Comparison of ENCODE assay signal across 12 mouse cellular contexts in the genomic region with DNA sequence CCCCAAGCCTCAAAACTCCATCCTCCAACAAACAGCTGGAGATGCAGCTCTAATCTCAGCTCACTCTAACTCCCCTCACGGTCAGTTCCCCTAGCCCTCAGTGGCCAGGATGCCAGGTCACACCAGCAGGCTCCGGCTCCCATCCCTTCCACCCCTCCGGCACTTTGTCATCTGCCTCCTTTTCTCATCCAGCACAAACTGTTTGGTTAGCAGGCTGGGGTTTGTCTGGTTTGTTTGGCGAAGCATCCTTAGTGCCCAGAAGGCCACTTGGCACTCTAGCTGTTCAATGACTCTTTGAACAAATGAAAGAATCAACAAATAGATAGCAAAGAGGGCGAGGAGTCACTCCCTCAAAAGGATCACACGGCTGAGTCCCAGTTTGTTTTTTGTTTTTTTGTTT.
DNase-seq lines count a peak whose midpoint lies in the region; ATAC-seq and TF ChIP-seq lines count a peak whose summit lies in the region.
"Had no signal": no experiment of that assay in that cellular context is flagged by ENCODE, and none has a peak within 500 bp of the region (broad histone marks: within the 10 kb centered on the region; RNA-seq: fewer than 3 reads in every experiment).

No protein-coding gene starts in this region.

- ATAC-seq in heart, embryonic 14.5 days (ENCODE audit: insufficient number of reproducible peaks, insufficient read depth, low FRiP score, low read depth): no peak
- ATAC-seq: Patski had no signal

- no peaks in the 10 kb centered on the region for H3K27me3 ChIP-seq in heart, embryonic 14.5 days (ENCODE audit: control insufficient read depth, insufficient read depth, low read length)
- no peaks in the 10 kb centered on the region for H3K27me3 ChIP-seq in thymus, adult 2 months (ENCODE audit: control insufficient read depth, insufficient read depth, low read length)
- H3K27me3 ChIP-seq: embryonic facial prominence, embryonic 13.5 days; liver, embryonic 13.5 days; Patski; stomach, embryonic 15.5 days had no signal

- peak overlapping the region; percentile 49; the same call in 1 of the 2 replicates for H3K27ac ChIP-seq in layer of hippocampus, adult 2 months
- H3K27ac ChIP-seq in heart, embryonic 14.5 days (replicated peaks in 1 of 2; ENCODE audit: control insufficient read depth in 1 of 2, insufficient read depth in 1 of 2, low read depth in 2 of 2, low read length in 2 of 2): peak overlapping the region; percentile 89 to 94
- H3K27ac ChIP-seq in thymus, adult 2 months (ENCODE audit: control insufficient read depth, insufficient read depth, low read length): no peak overlapping the region
- H3K27ac ChIP-seq: liver, embryonic 13.5 days had no signal

- no peak overlapping the region for H3K4me2 ChIP-seq in heart, embryonic 14.5 days (ENCODE audit: low read length)
- H3K4me2 ChIP-seq: embryonic facial prominence, embryonic 13.5 days; liver, embryonic 13.5 days; stomach, embryonic 15.5 days had no signal

- DNase-seq in cerebellum, adult 11-12 months: peak; percentile 58
- DNase-seq in cerebellum, postnatal 36 days: no peak
- no peak for DNase-seq in layer of hippocampus, adult 2 months (ENCODE audit: low spot score in 2 of 2)
- no peak for DNase-seq in layer of hippocampus, postnatal 10 days (ENCODE audit: low spot score in 2 of 2)
- peak; percentile 71 for DNase-seq in Muller cell, postnatal 12 days (ENCODE audit: inconsistent ontology term)
- DNase-seq in thymus, postnatal 0 days (ENCODE audit: low spot score): no peak
- DNase-seq in thymus, adult 2 months: no peak
- DNase-seq: liver, embryonic 13.5 days had no signal

- H3K9ac ChIP-seq in heart, embryonic 14.5 days (ENCODE audit: low read length): peak overlapping the region; percentile 35; the same call in 1 of the 2 replicates
- H3K9ac ChIP-seq: embryonic facial prominence, embryonic 13.5 days; liver, embryonic 13.5 days; stomach, embryonic 15.5 days had no signal

- no peak for TF ChIP-seq POLR2A in thymus, adult 2 months (IDR thresholded peaks at IDR 0.05; ENCODE audit: control insufficient read depth, extremely low read depth, insufficient read depth, low read length, poor library complexity)

- peaks cover 55 to 76% of the 10 kb centered on the region in 2 experiments for H3K4me1 ChIP-seq in heart, embryonic 14.5 days (ENCODE audit: control insufficient read depth in 2 of 2, insufficient read depth in 2 of 2, low read length in 2 of 2)
- peaks cover 9% of the 10 kb centered on the region for H3K4me1 ChIP-seq in thymus, adult 2 months (replicated peaks; ENCODE audit: control insufficient read depth, insufficient read depth, low read length)

- no peaks in the 10 kb centered on the region for H3K36me3 ChIP-seq in heart, embryonic 14.5 days (ENCODE audit: control insufficient read depth, insufficient read depth, low read length)
- no peaks in the 10 kb centered on the region for H3K36me3 ChIP-seq in thymus, adult 2 months (ENCODE audit: control insufficient read depth, insufficient read depth, low read length)
- H3K36me3 ChIP-seq: liver, embryonic 13.5 days; stomach, embryonic 15.5 days had no signal

- no peak overlapping the region for H3K4me3 ChIP-seq in layer of hippocampus, adult 2 months
- H3K4me3 ChIP-seq in heart, embryonic 14.5 days (ENCODE audit: control insufficient read depth in 1 of 2, insufficient read depth in 1 of 2, low read depth in 1 of 2, low read length in 2 of 2): no peak overlapping the region
- no peak overlapping the region for H3K4me3 ChIP-seq in thymus, adult 2 months (ENCODE audit: control insufficient read depth, insufficient read depth, low read length)
- H3K4me3 ChIP-seq: embryonic facial prominence, embryonic 13.5 days; liver, embryonic 13.5 days; stomach, embryonic 15.5 days had no signal

- no peaks in the 10 kb centered on the region for H3K9me3 ChIP-seq in heart, embryonic 14.5 days (ENCODE audit: control insufficient read depth, low read length)
- H3K9me3 ChIP-seq: embryonic facial prominence, embryonic 13.5 days; liver, embryonic 13.5 days; stomach, embryonic 15.5 days had no signal

- no peak for TF ChIP-seq CTCF in layer of hippocampus, adult 2 months (conservative IDR thresholded peaks at IDR 0.05)
- no peak for TF ChIP-seq CTCF in thymus, adult 2 months (IDR thresholded peaks at IDR 0.05; ENCODE audit: borderline replicate concordance, control insufficient read depth, extremely low read depth, insufficient read depth, low read length, poor library complexity)

- 46% methylated on average over 6 of the region's 6 CpGs for WGBS in heart, embryonic 14.5 days
- 94% methylated on average over 6 of the region's 6 CpGs for WGBS in thymus, adult 2 months

Comparison
In these comparisons a context has a peak if more than half of its experiments do, and no peak if none do; other contexts are left out.
1. DNase-seq: peak in cerebellum, adult 11-12 months (single experiment) and Muller cell, postnatal 12 days (single experiment); none in cerebellum, postnatal 36 days (0 of 2), layer of hippocampus, adult 2 months (0 of 2), layer of hippocampus, postnatal 10 days (0 of 2), thymus, postnatal 0 days (single experiment) and thymus, adult 2 months (single experiment).